Mouse (Mus musculus) cerebellum, adult 2 months (tissue): Measurements from ENCODE around the gene Emilin1.

Source experiments
- CTCF ChIP-seq: fragments of 200-500 bp; IDR thresholded peaks from 2 replicates; pipeline ENCODE4 v1.5.1; 2011; ENCODE audit warnings: low read depth, mild to moderate bottlenecking, control low read depth, low read length, moderate library complexity, borderline replicate concordance; ENCODE audit not compliant: insufficient read depth
- POLR2A ChIP-seq: fragments of 200-500 bp; IDR thresholded peaks from 2 replicates; pipeline ENCODE4 v1.6.1; 2011; ENCODE audit warnings: low read length, control low read depth, borderline replicate concordance; ENCODE audit not compliant: insufficient read depth

GRCm38 (mm10) chr5:30968416-30968815 is 55.2 kb downstream of the Emilin1 start, which contains the start of gene Tcf23:
- TF ChIP-seq CTCF (no peak), POLR2A (no peak)
